Mouse (Mus musculus): ENCODE data around the gene B3galt5.

B3galt5 gene

DNA sequence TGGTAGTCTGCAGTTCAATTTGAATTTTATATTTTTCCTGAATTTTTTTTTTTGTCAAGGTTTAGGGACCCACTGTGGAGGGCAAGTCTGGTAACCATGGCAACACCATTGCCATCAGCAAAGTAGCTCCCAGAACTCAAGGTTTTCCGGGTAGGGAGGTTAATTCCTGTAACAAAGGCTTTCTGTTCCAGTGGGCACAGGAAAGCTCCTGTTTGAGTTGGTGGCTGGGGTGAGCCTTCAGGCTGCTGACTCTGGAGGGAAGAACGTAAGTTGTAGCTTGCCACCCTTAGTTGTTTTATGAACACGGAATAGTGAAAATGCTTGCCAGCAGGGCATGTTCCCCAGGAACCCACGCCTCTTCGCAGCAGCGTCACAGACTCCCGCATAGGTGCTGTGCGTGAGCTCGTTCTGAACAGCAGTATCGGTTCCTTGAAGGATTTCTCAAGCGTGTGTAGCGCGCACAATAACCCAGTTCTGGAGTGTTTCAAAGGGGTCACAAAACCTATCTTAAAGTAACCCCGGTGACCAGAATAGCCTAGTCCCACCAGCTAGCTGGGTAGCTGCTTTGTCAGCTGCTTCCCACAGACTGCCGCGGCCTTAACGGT is at the start of gene B3galt5:
Gene B3galt5 (plus strand): TSS at position 436 of the 605 bp plus-strand sequence.
- DNase-seq, result peak; percentile 41

DNA sequence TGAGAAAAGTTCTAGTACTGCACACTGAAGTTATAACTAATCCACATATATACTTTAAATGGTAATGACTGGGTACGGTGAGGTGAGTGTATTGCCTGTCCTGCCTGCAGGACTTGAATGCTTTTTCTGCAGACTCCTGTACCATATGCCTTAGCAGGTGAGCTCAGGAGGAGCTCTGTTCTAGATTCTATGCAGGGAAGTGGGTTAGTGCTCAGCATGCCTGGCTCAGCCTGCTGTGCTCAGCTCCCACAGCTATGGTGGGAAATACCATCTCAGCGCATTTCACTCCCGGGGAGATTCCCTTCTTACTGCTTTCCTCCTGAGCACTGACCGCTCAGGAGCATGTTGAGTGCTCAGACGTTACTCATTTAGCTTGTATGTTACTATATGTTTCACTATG is 48.0 kb upstream of the B3galt5 start:
- DNase-seq, result no peak

DNA sequence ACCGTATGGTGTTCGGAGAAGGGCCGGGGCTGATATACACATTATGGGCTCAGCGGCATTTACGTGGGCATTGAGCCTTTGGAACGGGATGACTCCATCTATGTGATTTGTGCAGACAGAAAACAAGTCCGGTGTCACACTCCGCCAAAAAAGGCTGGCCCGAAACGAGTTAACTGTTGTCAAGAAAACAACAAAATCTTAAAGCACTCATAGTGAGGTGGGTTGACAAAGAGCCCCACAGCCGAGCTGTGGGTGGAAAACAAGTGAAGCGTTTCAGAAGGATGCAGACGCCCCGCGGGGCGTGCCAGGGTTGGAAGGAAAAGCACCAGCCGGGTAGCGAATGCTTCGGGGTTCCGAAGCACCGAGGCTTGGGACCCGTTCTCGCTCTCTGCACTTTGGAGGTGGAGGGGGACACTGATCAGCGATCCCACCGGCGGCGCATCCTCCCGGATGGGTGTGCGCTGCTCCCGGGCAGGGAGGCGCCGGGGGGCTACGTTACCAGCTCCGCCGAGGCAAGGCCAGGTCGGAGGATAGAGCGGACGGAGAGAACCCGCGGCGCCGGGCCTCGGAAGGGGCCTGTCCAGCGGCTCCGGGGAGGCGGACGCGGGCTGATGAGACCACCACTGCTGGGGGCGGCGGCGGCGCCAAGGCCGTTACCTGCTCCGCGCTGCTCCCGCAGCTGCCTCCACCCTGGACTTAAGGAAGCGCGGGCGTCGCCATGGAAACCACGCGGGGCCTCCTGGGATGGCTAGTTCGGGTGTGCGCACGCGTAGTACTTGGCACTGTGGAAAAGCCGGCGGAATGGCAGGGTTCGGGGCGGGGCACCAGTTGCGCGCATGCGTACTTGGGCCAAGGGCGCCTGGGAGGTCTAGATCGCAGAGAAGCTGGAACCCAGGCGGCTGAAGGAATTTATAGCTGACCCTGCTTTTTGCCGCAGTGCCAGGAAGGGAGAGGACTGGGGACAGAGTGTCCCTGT is 43.8 kb upstream of the B3galt5 start, which contains the start of gene Lca5l:
Gene Lca5l (minus strand): TSS at position 741 of the 976 bp plus-strand sequence.
- DNase-seq, result peak; percentile 100

DNA sequence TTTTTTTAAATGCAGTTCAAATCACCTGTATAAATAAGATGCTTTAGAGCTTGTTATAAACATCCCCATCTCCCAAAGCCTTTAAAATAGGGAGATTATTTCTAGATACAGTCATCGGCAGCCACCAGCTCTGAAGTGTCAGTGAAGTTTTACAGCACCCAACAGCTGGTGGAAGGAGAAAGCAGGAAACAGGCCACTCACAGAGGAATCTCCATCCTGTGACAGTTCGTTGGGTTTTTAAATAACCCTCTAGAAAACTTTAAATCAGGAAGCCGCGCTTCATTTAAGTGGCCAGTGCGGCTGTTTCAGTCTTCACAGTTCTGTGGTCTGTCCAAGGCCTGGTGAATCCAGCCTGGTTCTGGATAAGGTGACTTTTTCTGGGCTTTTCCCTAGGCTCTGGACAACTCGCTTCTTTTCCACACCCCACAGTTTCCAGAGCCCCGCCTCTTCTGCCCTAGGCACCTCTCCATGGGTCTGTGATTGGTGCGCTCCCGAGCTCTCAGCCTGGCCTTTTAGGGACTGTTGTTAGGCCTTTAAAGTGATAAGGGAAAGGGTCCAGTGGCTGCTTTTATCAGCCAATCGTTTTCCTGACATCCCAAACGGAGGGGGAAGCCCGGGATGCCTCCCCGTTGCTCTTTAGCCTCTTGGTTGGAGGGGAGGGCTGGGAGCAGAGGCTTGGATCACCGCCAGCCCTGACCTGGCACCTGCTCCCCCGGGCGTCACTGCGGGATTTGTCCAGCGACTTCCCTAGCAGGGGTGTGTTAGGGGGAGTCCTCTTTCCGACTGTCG is 35.5 kb upstream of the B3galt5 start, which contains the start of gene Sh3bgr:
Gene Sh3bgr (plus strand): TSS at position 538 of the 789 bp plus-strand sequence.
- peak; percentile 74 for DNase-seq

- no peak for DNase-seq
Observed at GRCm38 (mm10) chr16:96200702-96201028, 34.9 kb upstream of the B3galt5 start.

DNA sequence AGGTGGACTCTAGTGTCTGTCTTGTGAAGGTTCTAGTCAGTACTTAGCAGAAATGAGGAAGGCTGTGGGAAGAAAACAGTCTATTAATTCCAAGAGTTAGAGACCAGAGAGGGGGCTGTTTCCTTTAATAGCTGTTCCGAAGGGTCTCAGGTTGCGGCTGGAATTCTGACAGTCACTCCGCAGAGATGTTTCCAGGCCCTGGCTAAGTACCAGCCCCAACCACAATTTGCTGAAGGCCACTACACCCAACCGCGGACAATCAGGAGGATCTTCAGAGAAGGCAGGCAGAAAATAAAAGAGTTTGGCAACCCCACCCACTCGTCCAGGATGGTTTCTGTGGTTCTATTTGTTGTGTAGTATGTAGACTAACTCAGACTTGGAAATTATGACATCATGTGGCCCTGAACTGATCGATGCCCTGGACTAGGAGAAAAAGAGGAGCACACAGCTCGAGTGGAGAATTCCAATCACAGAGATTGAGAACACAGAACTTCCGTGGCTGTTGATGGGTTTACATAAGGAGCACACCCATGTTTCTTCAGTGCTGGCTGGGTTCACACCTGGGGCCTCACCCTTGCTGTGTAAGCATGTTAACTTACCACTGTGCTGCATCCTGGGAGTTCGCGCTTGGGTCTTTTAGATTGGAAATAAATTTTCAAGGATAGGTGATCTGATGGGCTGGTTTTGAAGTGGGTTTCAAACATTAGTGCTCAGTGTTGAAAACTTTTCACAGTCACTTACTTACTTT is 33.9 kb upstream of the B3galt5 start:
- peak; percentile 13 for DNase-seq

DNA sequence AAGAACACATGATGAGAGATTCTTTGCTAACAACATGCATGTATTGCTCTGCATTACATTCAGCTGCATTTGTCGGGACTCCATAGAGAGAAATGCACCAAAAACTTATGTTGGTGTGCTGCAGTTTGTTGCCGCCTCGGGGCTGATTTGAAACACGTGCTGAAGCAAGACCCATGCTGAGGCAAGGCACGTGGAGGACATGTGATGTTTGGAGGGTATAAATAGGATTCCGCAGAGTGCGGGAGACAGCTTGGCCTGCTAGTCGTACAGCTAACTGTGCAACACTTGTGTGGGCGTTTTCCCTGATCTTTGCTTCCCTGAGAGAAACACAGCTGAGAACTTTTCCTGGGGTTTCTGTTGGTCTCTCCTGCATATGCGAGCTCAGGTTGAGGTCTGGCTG is 25.8 kb upstream of the B3galt5 start:
- DNase-seq, result no peak

- DNase-seq, result no peak
Observed at GRCm38 (mm10) chr16:96210856-96211255, 24.7 kb upstream of the B3galt5 start.

- no peak for DNase-seq
Observed at GRCm38 (mm10) chr16:96213027-96213426, 22.6 kb upstream of the B3galt5 start.

DNA sequence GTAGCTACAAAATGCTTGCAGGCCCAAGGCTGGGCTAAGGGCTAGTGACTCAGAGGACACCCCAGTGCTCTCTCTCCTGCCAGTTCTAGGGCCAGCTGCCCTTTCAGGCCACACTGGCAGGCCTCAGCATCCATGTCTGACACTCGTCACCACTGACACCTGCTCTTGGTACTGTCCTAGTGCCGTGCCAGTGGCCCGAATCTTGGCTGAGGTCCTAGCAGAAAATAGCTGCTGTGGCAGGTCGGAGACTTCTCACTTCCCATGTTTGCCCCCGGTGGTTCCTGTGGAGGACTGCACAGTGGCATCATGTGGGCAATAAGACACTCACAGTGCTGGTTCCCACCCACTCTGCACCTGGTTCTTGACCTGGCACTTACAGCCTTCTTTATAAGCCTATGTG is 14.1 kb upstream of the B3galt5 start:
- DNase-seq, result no peak

GRCm38 (mm10) chr16:96221959-96222358 is 13.6 kb upstream of the B3galt5 start:
- no peak for DNase-seq

DNA sequence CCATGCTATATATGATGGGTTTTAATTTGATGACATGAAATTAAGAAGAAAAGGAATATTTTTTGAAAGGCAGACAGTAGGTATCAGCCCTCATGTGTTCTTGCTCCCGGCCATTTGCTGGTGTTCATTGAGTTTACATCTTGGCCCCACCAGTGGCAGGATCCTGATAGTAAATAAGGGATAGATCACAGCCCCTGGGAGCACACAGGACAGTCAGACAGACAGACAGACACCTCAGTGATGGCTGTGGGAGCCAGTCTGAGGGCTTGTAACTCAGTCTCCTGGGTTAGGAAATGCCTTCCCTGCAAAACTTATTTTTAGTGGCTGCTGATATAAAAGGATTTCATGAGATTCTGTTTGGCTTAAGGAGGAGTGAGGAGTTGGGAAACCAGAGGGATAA is 13.1 kb upstream of the B3galt5 start:
- no peak for DNase-seq

- no peak for DNase-seq
Observed at GRCm38 (mm10) chr16:96228438-96228837, 7.2 kb upstream of the B3galt5 start.

- no peak for DNase-seq
Observed at GRCm38 (mm10) chr16:96229044-96229555, 6.5 kb upstream of the B3galt5 start.

- DNase-seq, result peak; percentile 88
Observed at GRCm38 (mm10) chr16:96230411-96230810, 5.2 kb upstream of the B3galt5 start.

- no peak for DNase-seq
Observed at GRCm38 (mm10) chr16:96231251-96231650, 4.3 kb upstream of the B3galt5 start.

GRCm38 (mm10) chr16:96231974-96232373 is 3.6 kb upstream of the B3galt5 start:
- no peak for DNase-seq

- no peak for DNase-seq
Observed at GRCm38 (mm10) chr16:96233996-96234395, 1.6 kb upstream of the B3galt5 start.

- DNase-seq, result no peak
Observed at GRCm38 (mm10) chr16:96244496-96244895, 8.9 kb downstream of the B3galt5 start.

GRCm38 (mm10) chr16:96249635-96250034 is 14.0 kb downstream of the B3galt5 start:
- DNase-seq, result no peak

DNA sequence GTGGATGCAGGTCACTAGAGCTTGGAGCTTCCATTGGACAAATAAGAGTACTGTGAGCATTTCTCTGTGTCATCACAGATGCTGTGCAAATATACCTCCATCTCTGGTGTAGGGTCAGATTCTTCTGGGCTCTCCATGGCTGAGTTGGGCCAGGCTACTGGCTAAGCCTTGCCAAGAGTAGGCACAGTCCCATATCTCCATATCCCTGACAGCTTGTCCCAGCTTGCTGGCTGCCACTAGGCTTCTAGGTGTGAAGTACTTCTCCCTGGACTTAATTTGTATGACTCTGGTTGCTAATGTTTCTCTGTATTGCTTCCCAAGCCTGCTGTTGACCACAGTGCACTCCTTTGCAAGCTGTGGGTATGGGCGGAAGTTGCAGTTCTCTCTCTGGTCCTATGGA is 16.5 kb downstream of the B3galt5 start:
- no peak for DNase-seq

DNA sequence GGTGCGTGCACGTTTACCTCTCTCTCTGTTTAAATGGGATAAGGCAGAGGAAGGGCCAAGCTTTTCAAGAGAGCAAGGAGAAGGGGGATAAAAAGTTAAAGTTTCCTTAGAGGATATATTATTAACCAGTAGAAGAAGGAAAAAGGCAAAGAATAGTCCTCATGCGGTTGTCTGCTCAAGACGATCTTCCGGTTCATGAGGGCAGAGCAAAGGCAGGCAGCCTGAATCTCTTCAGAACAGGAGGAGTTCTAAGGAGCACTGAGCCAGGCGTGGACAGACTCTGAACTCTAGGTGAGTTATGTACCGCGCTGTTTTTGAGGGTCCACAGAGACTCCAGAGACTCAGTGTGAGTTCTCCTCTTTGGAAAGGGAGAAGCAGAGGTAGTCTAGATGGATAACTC is 22.8 kb downstream of the B3galt5 start:
- no peak for DNase-seq
